Mouse (Mus musculus): ENCODE measurements around the gene Smyd3.

Gene Smyd3

GRCm38 (mm10) chr1:179220290-179220689, 297.6 kb downstream of the Smyd3 start:
- in situ Hi-C loops (cut with MseI, MboI) = no loop called here

- in situ Hi-C loops (cut with MseI, MboI) = no loop called here
Observed at GRCm38 (mm10) chr1:179218061-179218460, 299.8 kb downstream of the Smyd3 start.

- in situ Hi-C loops (cut with MseI, MboI) = no loop called here
Observed at GRCm38 (mm10) chr1:179217036-179217435, 300.8 kb downstream of the Smyd3 start.

GRCm38 (mm10) chr1:179213381-179213780, 304.5 kb downstream of the Smyd3 start:
- in situ Hi-C loops (cut with MseI, MboI) = no loop called here

- in situ Hi-C loops (cut with MseI, MboI) = no loop called here
Observed at GRCm38 (mm10) chr1:179212295-179212694, 305.5 kb downstream of the Smyd3 start.

- in situ Hi-C loops (cut with MseI, MboI) = no loop called here
Observed at GRCm38 (mm10) chr1:179211313-179211712, 306.5 kb downstream of the Smyd3 start.

GRCm38 (mm10) chr1:179207846-179208595, 309.8 kb downstream of the Smyd3 start:
- in situ Hi-C loops (cut with MseI, MboI) = no loop called here

- in situ Hi-C loops (cut with MseI, MboI) = no loop called here
Observed at GRCm38 (mm10) chr1:179207180-179207741, 310.6 kb downstream of the Smyd3 start.

- in situ Hi-C loops (cut with MseI, MboI) = no loop called here
Observed at GRCm38 (mm10) chr1:179198517-179199200, 319.2 kb downstream of the Smyd3 start.

GRCm38 (mm10) chr1:179197821-179198516, 319.9 kb downstream of the Smyd3 start:
- in situ Hi-C loops (cut with MseI, MboI) = no loop called here

- in situ Hi-C loops (cut with MseI, MboI) = no loop called here
Observed at GRCm38 (mm10) chr1:179197156-179197555, 320.7 kb downstream of the Smyd3 start.

- in situ Hi-C loops (cut with MseI, MboI) = no loop called here
Observed at GRCm38 (mm10) chr1:179196422-179196821, 321.4 kb downstream of the Smyd3 start.

GRCm38 (mm10) chr1:179192781-179193180, 325.1 kb downstream of the Smyd3 start:
- in situ Hi-C loops (cut with MseI, MboI) = no loop called here

- in situ Hi-C loops (cut with MseI, MboI) = no loop called here
Observed at GRCm38 (mm10) chr1:179190837-179191236, 327.0 kb downstream of the Smyd3 start.

- in situ Hi-C loops (cut with MseI, MboI) = no loop called here
Observed at GRCm38 (mm10) chr1:179187171-179187570, 330.7 kb downstream of the Smyd3 start.

GRCm38 (mm10) chr1:179184631-179185030, 333.2 kb downstream of the Smyd3 start:
- in situ Hi-C loops (cut with MseI, MboI) = no loop called here

GRCm38 (mm10) chr1:179183499-179183898, 334.3 kb downstream of the Smyd3 start:
- in situ Hi-C loops (cut with MseI, MboI) = no loop called here

GRCm38 (mm10) chr1:179180546-179180945, 337.3 kb downstream of the Smyd3 start:
- in situ Hi-C loops (cut with MseI, MboI) = no loop called here

GRCm38 (mm10) chr1:179176861-179177658, 340.8 kb downstream of the Smyd3 start:
- in situ Hi-C loops (cut with MseI, MboI) = no loop called here

- in situ Hi-C loops (cut with MseI, MboI) = no loop called here
Observed at GRCm38 (mm10) chr1:179174241-179174640, 343.6 kb downstream of the Smyd3 start.

GRCm38 (mm10) chr1:179170555-179170954, 347.3 kb downstream of the Smyd3 start:
- in situ Hi-C loops (cut with MseI, MboI) = no loop called here
